Mouse (Mus musculus): ENCODE data around the gene Sft2d1.
A peak's percentile ranks its signal among the peaks of the same experiment; 100 is the strongest.
"Not testable (repeated sequence)": the region's sequence is repeated elsewhere in the genome, so short reads cannot be mapped to it uniquely, and the experiment has no call there.

The Sft2d1 gene

DNA sequence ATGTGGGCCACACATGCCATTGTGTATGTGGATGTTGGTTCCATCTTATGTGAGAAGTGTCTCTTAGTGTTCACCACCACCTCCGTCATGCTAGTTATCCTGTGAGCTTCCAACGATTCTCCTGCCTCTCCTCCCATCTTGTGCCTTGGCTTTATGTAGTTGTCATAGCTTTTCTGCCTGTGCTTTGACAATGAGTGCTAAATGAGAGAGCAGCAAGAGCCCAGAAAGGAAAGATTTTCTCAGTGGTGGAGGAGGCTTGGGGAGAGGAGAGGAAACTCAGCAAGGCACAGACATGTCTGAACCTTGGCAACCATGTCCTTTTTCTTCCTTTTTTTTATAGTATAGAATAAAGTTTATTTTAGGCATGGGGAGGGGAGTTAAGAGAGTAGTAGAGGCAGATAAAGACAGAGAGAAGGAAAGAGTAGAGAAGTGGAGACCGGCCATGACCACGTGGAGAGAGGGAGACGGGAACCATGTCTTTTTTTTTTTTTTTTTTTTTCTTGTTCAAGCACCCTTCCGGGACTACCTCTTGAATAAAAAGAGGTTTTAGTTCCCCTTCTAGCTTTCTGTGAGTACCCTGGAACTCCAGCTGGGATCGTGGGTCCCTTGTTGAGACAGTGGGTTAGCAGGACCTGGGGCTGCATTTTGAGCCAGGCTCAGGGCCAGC is 8.0 kb upstream of the Sft2d1 start:
- no peak for DNase-seq (ENCODE audit: extremely low spot score)

DNA sequence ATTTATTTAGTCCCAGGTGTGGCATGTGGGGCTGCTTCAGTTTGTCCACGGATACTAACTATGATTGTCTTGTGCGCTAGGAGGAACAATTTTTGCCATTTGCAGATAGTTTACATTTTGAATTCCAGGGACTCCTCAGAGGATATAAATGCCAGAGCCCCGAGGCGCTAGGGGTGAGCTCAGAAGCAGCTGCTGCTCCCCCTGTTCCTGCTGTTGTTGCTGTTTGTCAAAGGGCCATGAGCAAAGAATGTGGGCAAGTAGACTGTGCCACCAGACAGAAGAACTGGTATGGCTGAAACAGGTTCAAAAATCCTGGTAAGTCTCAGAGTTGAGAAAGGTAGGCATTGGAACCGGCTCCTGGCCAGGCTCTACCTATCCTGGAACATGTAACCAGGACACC is 7.2 kb upstream of the Sft2d1 start:
- DNase-seq (ENCODE audit: extremely low spot score): no peak

DNA sequence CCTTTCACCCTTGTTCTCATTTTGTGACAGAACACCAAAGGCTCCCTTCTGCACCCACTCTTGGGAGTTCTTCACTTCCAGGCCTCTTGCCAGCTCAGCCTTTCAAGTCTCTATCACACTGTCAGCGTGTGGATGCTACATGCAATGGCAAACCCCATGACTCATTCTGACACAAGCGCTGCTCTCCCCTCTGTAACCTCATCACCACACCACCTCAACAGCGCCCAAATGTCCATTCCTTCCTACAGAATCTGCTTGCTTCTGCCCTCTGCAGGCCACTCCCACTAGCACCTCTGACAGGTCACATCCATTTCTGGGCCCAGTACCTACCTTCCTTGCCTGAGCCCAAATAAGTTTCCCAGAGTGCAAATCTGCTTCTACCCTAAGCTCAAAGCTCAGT is 5.1 kb upstream of the Sft2d1 start:
- DNase-seq (ENCODE audit: extremely low spot score): no peak

DNA sequence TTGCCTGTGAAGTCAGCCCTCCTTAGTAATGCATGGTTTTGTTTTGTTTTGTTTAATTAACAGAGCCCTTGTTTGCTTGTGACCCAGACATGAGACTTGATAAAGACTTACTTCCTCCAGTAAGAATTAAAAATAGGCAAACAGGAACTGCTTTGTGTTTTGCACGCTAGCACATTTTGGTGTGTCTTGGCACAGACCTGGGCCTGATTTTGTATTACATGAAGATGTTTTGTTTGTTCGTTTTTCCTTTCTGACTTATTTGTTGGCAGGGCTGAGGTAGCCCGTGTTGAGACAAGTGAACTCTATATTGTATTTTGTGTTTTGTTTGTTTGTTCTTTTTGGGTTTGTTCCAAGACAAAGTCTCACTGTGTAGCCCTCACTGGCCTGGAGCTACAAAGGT is 849 bp downstream of the Sft2d1 start:
- DNase-seq (ENCODE audit: extremely low spot score): no peak

DNA sequence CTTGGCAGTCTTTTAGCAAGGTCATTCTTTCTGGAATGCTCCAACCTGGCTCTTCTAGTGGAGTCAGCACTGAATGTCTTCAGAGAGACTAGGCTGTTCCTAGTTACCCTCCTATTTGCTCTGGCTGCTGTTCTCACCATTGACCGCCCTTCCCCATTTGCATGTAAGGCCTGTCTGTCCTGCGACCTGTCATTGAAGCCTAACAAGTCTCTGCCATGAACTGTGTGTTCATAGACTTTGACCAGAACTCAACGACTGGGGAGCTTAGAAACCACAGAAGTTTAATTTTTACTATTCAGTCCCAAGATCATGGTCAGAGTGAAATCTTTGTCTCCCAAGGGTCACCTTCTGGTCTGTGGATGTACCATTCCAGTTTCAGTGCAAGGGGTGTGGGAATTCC is 3.1 kb downstream of the Sft2d1 start:
- no peak for DNase-seq (ENCODE audit: extremely low spot score)

DNA sequence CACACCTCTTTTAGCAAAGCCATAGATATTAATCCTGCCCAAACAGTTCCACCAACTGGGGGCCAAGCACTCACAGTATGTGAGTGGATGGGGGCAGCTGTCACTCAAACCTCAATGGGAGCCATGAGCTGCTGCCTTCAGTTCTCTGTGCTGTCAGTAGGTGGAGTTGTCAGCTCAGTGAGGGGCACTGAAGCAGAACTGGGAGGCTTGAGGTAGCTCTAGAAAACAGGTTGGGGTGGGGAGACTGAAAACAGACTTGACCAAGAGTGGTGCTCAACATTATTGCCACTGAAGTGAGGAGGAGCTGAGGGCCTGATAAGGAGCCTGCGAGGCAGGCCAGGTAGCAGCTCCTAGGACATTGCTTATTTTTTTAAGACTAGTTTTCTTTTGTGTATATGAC is 5.3 kb downstream of the Sft2d1 start:
- DNase-seq (ENCODE audit: extremely low spot score): no peak

DNA sequence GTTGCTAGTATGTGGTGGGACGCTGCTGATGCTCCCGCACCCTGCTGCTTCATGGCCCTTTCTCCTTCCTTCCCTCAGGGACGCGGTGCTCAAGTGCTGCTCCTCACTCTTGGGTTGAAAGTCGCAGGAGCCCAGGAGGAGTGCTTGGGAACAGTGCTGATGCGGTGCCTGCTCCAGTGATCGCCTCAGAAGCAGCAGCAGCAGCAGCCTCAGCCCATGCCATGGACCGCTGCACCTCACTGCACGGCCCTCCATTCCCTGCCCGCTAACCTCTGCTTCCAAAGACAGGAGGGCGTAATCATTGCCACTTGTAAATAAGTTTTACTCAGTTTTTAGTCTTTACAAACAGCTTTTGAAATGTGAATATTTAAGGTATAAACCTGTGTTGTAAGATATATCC is 16.0 kb downstream of the Sft2d1 start:
- DNase-seq (ENCODE audit: extremely low spot score): not testable (repeated sequence)

DNA sequence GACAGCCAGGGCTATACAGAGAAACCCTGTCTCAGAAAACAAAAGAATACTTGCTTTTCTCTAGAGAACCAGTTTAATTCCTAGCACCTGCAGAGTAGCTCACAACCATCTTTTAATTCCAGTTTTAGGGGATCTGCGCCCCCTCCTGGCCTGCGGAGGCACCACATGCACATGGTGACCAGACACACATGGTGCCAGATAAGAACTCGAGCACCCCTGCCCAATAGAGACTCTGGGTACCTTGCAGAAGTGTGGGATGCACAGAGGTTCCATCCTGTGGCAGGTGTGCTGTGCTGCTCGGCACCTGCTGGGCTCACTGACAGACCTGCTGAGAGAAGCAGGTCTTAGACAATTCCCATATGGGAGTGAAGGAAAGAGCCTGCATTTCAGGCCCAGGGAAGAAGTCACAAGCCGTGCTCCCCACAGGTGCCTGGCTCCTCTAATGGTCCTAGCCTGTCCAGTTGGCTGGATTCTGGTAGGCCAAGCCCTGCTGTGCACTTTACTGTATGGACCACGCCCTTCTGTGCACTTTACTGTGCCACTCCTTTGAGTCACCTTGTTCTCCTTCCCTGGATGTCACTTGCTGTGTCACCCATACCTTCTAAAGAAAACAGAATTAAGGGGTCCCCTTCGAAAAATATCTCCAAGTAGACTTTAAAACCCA is 17.7 kb downstream of the Sft2d1 start:
- DNase-seq (ENCODE audit: extremely low spot score): no peak

DNA sequence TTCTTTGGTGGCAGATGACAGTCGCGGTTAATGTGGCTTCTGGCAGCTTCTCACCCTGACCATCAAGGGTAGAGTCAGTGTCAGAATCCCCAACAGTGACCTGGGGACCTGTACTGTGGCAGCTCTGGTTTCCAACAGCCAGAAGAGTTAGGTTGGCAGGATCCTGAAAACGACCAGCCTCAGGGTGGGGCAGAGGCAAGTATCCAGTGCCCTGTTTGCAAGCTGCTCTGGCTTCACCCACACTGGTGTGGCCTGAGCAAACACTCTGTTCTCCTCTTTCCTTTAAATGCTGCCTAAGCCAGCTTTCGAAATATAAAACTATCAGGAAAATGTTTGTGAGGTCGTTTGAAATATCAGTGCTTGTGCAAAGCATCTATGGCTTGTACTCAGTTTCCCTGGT is 19.7 kb downstream of the Sft2d1 start:
- no peak for DNase-seq (ENCODE audit: extremely low spot score)

DNA sequence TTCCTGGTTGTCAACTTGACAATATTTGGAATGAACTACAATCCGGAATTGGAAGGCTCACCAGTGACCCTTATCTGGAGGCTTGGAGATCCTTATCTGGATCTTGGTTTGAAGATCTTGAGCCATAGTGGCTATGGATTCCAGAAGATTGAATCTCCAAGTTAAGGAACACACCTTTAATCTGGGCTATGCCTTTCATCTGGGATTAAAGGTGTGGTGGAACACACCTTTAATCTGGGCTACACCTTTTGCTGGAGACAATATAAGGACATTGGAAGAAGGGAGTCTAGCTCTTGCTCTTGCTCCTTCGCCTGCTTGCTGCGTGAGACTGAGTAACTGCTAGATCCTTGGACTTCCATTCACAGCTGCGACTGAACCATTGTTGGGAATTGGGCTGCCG is 26.3 kb downstream of the Sft2d1 start, which contains the start of gene Prr18:
Prr18 (plus strand) TSS at position 301 of the 400 bp plus-strand sequence.
- DNase-seq (ENCODE audit: extremely low spot score): not testable (repeated sequence)

DNA sequence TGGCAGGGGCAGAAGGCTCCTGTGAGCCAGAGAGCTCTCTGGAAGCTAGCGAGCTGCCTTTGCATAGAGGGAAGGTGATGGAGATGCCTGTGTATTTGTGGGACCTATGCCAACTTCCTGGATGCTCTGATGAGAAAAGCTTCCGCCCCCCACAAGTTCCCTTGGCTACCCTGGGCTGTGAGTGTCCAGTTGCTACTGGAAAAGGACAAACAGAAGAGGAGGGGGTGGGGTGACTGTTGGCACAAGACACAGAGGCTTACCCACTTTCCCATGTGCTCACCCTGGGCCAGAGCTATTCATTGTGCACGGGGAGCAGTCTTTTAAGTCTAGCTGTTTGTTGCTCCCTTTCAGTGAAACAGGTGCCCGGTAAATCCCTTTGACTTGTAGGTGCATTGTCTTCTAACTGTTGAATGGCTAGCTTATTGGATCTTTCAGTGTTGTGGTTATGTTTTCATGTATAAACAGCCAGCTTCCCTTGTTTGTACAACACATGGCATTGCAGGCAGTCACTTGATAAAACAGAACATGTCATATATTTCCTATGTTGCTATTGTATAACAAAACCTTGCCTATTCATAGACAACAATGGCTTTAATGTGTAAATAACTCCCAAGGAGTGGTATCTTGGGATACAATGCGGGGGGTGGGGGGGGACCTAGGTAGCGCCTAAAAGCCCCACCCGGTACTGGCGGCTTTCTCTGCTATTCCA is 28.9 kb downstream of the Sft2d1 start:
- DNase-seq (ENCODE audit: extremely low spot score): no peak

DNA sequence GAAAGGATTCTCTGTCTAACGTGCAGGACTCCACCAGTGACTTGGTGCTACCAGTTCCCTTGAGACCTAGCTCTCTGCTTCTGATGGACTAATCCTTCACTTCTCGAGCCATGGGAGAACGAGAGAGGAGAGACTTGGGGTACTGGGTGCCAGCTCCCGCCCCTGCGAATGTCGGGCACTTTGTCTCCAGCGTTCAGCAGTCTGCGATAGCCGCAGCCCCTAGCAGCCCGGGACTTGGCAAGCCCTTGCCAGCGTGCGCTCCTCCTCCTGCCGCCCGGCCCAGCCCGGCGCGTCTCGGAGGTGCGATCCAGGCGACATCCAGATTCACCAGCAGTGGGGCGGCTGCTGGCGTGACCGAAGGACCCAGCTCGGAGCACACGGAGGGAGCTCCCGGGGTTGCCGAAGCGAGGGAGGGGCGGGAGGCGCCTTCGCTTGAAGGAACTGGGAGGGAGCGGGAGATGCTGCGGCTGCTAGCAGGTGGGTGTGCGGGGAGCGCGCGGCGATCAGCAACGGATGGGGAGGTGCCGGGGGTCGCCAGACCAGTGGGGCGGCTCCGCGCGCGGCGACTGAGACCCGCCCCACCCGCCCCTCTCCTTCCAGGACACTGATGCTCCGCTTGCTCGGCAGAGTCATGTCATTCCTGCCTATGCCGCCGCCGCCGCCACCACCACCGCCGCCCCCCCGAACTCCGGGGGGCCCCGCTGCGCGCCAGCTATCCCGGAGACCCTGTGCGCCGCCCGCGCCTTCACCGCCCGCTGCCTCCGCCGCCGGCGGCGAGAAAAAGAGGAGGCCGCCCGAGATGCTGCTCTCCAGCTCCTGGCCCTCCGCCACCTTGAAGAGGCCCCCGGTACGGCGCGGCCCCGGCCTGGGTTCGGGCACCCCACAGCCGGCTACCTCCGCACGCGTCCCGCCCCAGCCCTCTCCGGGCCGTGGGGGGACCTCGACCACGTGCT is 29.8 kb downstream of the Sft2d1 start:
- peak; percentile 43 for DNase-seq (ENCODE audit: extremely low spot score)

DNA sequence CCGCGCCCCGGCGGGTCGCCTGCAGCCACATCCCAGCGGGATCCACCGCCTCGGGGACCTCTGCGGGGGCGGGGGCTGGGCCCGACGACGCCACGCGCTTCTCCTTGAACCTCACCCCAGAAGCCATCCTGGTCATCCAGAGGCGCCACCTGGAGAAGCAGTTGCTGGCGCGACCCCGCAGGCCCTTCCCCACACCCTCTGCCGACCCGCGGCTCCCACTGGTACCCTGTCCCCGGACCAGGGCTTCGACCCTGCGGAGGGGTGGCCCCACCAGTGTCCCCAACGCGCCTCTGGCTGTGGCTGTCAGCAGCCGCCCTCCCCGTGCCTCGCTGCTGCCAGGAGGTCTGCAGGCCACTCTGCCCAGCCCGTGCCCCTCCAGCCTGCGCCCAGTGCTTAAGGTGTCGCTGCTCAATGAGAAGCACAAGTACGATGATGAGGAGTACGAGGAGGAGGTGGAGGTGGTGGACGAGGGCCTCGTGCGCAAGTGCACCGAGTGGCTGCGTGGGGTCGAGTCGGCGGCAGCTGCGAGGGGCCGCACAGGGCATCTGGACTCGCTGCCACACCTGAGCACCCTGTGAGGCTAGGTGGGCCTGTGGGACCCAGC is 30.6 kb downstream of the Sft2d1 start:
- DNase-seq (ENCODE audit: extremely low spot score): no peak

DNA sequence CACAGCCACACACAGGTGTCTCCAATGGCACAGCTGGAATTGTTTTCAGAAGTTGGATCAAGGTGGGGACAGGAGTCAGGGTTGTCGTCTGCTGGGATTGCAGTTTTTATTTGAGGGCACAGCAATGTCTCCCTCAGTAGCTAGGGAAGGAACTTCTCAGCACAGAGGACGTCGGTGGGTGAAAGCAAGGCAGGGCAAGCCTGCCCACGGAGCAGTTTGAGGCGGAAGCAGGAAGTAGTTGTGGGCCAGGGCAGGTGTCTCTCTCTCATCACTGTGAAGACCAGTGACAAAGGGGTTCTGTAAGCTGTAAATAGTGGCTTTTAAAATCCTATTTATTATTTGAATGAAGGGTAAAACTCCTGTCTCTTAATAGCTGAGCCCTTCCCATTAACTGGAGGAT is 31.8 kb downstream of the Sft2d1 start:
- no peak for DNase-seq (ENCODE audit: extremely low spot score)

DNA sequence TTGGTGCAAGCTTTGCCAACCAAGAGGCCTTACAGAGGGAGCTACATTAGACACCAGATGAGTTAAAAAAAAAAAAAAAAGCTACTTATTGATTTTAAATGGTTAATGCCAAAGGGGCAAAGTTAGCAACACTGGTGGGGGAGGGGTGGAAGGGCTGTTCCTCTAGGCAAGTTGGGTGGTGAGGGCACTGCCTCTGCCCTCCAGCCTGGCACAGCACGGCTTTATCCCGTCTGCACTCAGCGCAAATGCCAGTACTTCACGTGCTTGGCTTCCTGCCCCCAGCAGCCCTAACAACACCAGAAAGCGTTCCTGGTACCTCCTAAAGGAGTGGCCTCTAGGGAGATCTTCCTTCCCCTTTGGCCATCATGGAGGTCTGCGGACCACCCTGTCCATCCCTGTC is 32.5 kb downstream of the Sft2d1 start:
- DNase-seq (ENCODE audit: extremely low spot score): no peak

DNA sequence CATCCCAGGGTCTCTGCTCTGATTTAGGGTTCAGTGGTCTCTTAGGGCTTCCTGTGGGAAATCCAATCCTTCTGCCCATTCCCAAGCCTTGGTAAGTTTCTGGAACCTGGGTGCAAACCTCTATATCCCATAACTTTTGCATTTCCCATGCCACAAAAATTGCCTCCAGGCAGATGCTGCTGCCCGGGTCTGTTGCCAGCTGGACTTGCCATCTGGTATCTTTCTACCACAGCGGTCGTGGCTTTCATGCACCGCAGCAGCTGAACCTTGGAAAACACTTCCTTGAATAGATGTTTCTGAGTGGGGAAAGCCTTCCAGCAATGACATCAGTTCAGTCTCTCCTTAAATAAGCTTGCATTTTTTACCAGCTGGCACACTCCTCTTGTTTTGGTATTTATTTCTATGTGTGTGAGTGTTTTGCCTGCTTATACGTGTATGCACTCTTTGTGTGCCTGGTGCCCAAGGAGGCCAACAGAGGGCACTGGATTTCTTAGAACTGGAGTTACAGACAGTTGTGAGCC is 36.9 kb downstream of the Sft2d1 start:
- no peak for DNase-seq (ENCODE audit: extremely low spot score)

DNA sequence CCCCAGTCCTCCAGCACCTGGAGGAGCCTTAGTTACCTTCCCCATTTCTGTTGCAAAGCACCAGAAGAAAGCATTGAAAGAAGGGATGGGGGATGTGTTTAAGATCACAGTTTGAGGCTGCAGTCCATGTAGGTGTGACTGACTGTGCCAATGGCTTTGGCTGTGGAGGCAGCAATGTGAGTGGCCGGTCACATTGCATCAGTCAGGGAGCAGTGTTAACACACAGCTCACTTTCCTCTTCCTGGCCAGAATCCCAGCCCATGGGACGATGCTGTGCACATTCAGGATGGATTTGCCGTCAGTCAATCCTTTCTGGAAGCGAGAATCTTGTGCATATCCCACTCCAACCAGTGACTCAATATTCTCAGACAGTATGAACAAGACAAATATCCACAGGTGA is 38.0 kb downstream of the Sft2d1 start:
- DNase-seq (ENCODE audit: extremely low spot score): no peak

DNA sequence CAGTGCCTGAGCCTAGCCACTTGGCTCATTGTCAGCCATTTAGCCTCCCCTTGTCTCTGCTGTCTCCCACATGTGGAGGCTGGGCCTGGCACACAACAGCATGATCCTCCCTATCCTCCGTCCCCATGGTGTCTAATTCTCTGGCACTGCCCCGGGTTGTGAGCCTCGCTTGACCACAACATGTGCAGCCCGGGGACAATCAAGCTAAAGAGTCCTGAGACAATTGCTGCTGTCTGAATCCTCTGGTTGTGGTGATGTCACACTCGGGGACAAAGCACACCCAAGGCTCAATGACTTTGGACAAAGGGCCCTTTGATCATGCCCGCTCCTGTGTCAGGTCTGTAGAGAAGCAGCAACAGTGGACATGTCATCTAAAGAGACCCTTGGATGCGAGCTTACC is 40.2 kb downstream of the Sft2d1 start:
- DNase-seq (ENCODE audit: extremely low spot score): no peak

DNA sequence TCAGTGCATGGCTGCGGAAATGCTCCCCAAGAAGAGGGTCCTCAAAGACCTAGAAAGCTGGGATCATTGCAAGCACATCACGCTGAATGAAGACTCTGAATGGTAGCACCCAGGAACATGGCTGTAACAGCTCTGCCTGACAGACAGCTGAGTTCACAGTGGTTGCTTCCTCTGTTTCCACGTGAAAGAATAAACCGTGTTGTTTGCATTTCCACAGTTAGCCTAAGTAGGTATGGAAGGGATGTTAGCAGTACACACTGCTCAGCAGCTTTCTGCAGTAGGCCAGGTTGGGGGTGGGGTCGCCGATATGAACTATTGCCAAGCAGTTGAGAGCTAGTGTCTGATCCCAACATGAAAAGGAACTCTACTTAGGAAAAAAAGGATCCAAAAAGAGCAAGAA is 44.8 kb downstream of the Sft2d1 start, which contains the start of gene T2:
T2 (plus strand) TSS at position 301 of the 400 bp plus-strand sequence.
- DNase-seq (ENCODE audit: extremely low spot score): no peak

DNA sequence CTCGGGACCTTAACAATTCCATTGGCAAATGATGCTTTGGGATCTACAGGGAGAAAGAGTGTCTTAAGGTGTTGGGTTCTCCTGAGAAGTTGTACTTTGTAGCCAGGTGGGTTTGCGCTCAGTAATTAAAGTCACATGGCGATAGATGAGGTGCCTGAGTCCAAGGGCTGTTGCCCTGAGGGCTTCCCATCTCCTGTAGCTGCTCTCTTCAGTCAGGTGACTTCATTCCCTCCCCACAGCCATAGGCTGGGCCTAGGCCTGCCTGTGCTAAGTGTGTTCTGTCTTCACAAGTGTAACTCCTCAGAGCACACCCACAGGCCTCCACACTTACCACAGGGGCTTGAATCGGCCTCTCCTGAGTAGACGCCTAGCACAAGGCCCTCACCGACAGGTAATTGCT is 46.6 kb downstream of the Sft2d1 start:
- no peak for DNase-seq (ENCODE audit: extremely low spot score)

DNA sequence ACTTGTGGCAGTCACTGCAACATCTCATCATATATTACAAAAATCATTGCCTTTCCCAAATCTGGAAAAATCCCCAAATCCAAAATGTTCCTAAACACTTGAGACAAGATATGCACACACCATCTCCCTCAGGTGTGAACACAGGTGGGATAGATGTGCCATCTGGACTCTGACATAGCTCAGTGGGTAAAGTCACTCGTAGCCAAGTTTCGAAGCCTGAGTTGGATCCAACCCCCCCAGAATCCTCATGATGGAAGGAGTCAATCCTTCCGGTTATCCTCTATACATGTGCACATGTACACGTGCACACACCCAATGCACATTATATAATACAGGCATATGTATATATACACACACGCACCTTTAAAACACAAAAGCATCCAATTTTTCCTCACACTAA is 50.0 kb downstream of the Sft2d1 start:
- DNase-seq (ENCODE audit: extremely low spot score): no peak
